Mouse (Mus musculus) limb, embryonic 13.5 days (tissue): ENCODE results near the gene Foxp4. TPM values are rescaled to one million over a fixed set of nuclear protein-coding genes. Genes with fewer than 3 reads are reported as not detected.

ENCODE experiments used
- ATAC-seq: fragments of 200-750 bp; cut with Nextera tagmentation; 2 replicates; pipeline ENCODE4 v1.8.0; 2017; ENCODE audit warnings: low read depth, moderate number of reproducible peaks, moderate TSS enrichment; ENCODE audit not compliant: low FRiP score
- H3K27ac ChIP-seq: fragments of 300-500 bp; sonication (generic); 2 replicates; pipeline ENCODE4 v1.5.1; 2015; ENCODE audit warnings: inconsistent platforms, mild to moderate bottlenecking, moderate library complexity
- H3K27me3 ChIP-seq: fragments of 300-500 bp; sonication (generic); 2 replicates; pipeline ENCODE4 v1.6.1; 2015; ENCODE audit warnings: mild to moderate bottlenecking, inconsistent platforms
- H3K36me3 ChIP-seq: fragments of 300-500 bp; sonication (generic); 2 replicates; pipeline ENCODE4 v1.6.1; 2015; ENCODE audit warnings: inconsistent platforms, mild to moderate bottlenecking, moderate library complexity
- H3K4me1 ChIP-seq: fragments of 300-500 bp; sonication (generic); 2 replicates; pipeline ENCODE4 v1.6.1; 2015; ENCODE audit warnings: inconsistent platforms
- H3K4me2 ChIP-seq: fragments of 300-500 bp; sonication (generic); replicated peaks from 2 replicates; pipeline ENCODE4 v1.6.1; 2015; ENCODE audit warnings: inconsistent platforms, mild to moderate bottlenecking, moderate library complexity
- H3K4me3 ChIP-seq: fragments of 300-500 bp; sonication (generic); 2 replicates; pipeline ENCODE4 v1.5.1; 2015; ENCODE audit warnings: moderate library complexity, mild to moderate bottlenecking, inconsistent platforms
- H3K9ac ChIP-seq: fragments of 300-500 bp; sonication (generic); 2 replicates; pipeline ENCODE4 v1.6.1; 2015; ENCODE audit warnings: mild to moderate bottlenecking, inconsistent platforms
- H3K9me3 ChIP-seq: fragments of 300-500 bp; sonication (generic); 2 replicates; pipeline ENCODE4 v1.6.1; 2016; ENCODE audit warnings: inconsistent platforms
- WGBS: fragments of 180-500 bp; shearing (Covaris S2); methylation state at CpG from one replicate; pipeline ENCODE4 v1.1.7; 2015; 5-methylcytosine and 5-hydroxymethylcytosine counted together
- polyA plus RNA-seq: library from polyadenylated mRNA; unstranded; fragments of >200 nt; fragmentation: Nextera tagmentation; extraction: Ambion mirVana; gene quantifications from 2 replicates; pipeline ENCODE4 v1.2.1, GENCODE M21; 2015

The Foxp4 gene
- polyA plus RNA-seq, 1 experiment from 2014 or later = 30.2 TPM

DNA sequence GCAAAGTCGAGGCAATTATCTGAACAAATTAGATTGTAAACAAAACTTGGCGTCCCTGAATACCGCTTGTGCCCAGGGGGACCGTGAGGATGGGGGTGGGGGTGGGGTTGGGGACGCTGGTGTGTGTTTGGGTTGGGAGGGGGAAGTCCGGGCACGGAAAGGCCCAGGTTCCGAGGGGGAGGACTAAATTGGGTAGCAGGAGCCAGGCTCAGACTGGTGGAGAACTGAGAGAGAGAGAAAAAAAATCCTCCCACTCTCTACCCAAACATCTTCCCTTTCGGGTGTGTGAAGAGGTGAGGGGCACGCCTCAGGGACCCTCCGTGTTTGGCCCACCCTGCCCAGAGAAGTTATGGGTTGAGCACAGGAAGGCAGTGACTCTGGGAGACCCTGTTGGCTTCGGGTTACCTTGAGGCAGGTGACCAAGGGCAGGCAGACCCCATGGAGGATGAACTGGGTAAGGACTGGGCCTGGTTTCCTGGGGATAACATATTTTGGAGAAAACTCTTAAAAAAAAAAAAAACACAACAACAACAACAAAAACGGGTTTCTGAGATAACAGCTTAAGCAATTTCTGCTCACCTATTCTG is 988 bp upstream of the Foxp4 start:
- Histone ChIP-seq H3K4me1 (peaks cover 39% of the 10 kb centered on the region), H3K27ac (peak overlapping the region; percentile 96), H3K9ac (peak overlapping the region; percentile 96), H3K36me3 (peaks cover 3% of the 10 kb centered on the region; the same call in 1 of the 2 replicates), H3K27me3 (0 out of 2 replicates have a peak, but pooled peaks cover 5% of the 10 kb centered on the region), H3K4me2 (peak overlapping the region; percentile 82), H3K4me3 (peak overlapping the region; percentile 87), H3K9me3 (no peaks in the 10 kb centered on the region)
- ATAC-seq = no peak
- WGBS = 4% methylated on average over 13 of the region's 13 CpGs

- Histone ChIP-seq H3K27ac (peak overlapping the region; percentile 96), H3K4me3 (peak overlapping the region; percentile 87), H3K4me1 (peaks cover 55% of the 10 kb centered on the region), H3K9me3 (no peaks in the 10 kb centered on the region), H3K9ac (peak overlapping the region; percentile 96), H3K27me3 (0 out of 2 replicates have a peak, but pooled peaks cover 5% of the 10 kb centered on the region), H3K36me3 (peaks cover 19% of the 10 kb centered on the region), H3K4me2 (peak overlapping the region; percentile 82)
- whole genome bisulfite sequencing = under 1% methylated on average over 62 of the region's 65 CpGs
- peak; percentile 16 for ATAC-seq
Observed at GRCm38 (mm10) chr17:47923678-47924382, 615 bp downstream of the Foxp4 start.

GRCm38 (mm10) chr17:47923011-47923677 is 1.3 kb downstream of the Foxp4 start:
- Histone ChIP-seq H3K27ac (peak overlapping the region; percentile 96), H3K9me3 (no peaks in the 10 kb centered on the region), H3K4me3 (peak overlapping the region; percentile 87), H3K36me3 (peaks cover 24% of the 10 kb centered on the region), H3K4me1 (peaks cover 60% of the 10 kb centered on the region), H3K9ac (peak overlapping the region; percentile 96), H3K4me2 (peak overlapping the region; percentile 82), H3K27me3 (0 out of 2 replicates have a peak, but pooled peaks cover 5% of the 10 kb centered on the region)
- under 1% methylated on average over 28 of the region's 28 CpGs for WGBS
- no peak for ATAC-seq

GRCm38 (mm10) chr17:47922579-47922978 is 1.9 kb downstream of the Foxp4 start:
- peaks cover 66% of the 10 kb centered on the region for H3K4me1 ChIP-seq
- whole genome bisulfite sequencing = under 1% methylated on average over 24 of the region's 24 CpGs
- no peak overlapping the region for H3K27ac ChIP-seq
- H3K27me3 ChIP-seq = 0 out of 2 replicates have a peak, but pooled peaks cover 5% of the 10 kb centered on the region
- peak overlapping the region; percentile 82 for H3K4me2 ChIP-seq
- H3K9ac ChIP-seq = peak overlapping the region; percentile 96
- no peak for ATAC-seq
- peak overlapping the region; percentile 87 for H3K4me3 ChIP-seq
- H3K36me3 ChIP-seq = peaks cover 29% of the 10 kb centered on the region
- H3K9me3 ChIP-seq = no peaks in the 10 kb centered on the region

DNA sequence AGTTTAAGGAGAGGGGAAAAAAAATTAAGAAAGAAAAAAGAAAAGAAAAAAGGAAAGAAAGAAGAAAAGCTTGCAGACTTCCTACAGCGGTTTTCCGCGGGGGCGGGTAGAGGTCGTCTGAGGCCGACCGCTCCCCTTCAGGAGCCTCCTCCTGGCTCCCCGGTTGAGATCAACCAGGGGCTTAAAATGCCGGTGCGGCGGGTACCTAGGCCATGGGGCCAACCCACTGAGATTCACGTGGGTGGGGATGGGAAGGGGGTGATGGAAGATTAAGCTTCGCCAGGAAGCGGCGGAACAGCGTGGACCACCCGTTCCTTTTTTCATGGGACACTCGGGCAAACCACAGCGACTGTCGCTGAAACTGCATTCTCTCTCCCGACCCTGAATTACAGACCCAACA is 2.3 kb downstream of the Foxp4 start:
- Histone ChIP-seq H3K4me2 (peak overlapping the region; percentile 82), H3K4me3 (peak overlapping the region; percentile 87), H3K4me1 (peaks cover 69% of the 10 kb centered on the region), H3K36me3 (peaks cover 31% of the 10 kb centered on the region), H3K9me3 (no peaks in the 10 kb centered on the region), H3K9ac (peak overlapping the region; percentile 96), H3K27me3 (0 out of 2 replicates have a peak, but pooled peaks cover 5% of the 10 kb centered on the region), H3K27ac (no peak overlapping the region)
- 3% methylated on average over 21 of the region's 21 CpGs for WGBS
- ATAC-seq = no peak

- H3K36me3 ChIP-seq = peaks cover 39% of the 10 kb centered on the region
- peak overlapping the region; percentile 96 for H3K9ac ChIP-seq
- no peak overlapping the region for H3K27ac ChIP-seq
- WGBS = 37% methylated on average over 4 of the region's 4 CpGs
- ATAC-seq = no peak
- peak overlapping the region; percentile 82 for H3K4me2 ChIP-seq
- no peaks in the 10 kb centered on the region for H3K9me3 ChIP-seq
- 0 out of 2 replicates have a peak, but pooled peaks cover 5% of the 10 kb centered on the region for H3K27me3 ChIP-seq
- H3K4me1 ChIP-seq = peaks cover 71% of the 10 kb centered on the region
- H3K4me3 ChIP-seq = peak overlapping the region; percentile 87
Observed at GRCm38 (mm10) chr17:47921136-47921665, 3.2 kb downstream of the Foxp4 start.

DNA sequence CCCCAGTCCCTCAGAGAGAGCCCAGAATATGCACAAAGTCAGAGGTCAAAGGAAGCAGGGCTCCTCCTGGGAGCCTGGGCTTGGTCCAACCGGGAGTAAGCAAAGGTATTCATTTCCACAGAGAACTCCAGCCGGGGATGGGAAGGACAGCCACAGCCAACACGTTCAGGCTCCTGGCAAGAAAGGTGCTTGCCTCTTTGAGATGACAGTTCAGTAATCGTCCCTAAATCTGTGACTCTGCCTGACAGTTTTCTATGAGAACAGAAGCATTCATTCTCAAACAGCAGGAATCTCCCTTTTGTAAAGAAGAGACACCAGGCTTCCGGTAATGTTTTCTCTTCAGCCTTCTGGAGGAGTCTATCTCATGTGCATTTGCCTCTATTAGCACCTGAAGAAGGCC is 4.6 kb downstream of the Foxp4 start:
- 50% methylated on average over 5 of the region's 5 CpGs for WGBS
- peak overlapping the region; percentile 82 for H3K4me2 ChIP-seq

DNA sequence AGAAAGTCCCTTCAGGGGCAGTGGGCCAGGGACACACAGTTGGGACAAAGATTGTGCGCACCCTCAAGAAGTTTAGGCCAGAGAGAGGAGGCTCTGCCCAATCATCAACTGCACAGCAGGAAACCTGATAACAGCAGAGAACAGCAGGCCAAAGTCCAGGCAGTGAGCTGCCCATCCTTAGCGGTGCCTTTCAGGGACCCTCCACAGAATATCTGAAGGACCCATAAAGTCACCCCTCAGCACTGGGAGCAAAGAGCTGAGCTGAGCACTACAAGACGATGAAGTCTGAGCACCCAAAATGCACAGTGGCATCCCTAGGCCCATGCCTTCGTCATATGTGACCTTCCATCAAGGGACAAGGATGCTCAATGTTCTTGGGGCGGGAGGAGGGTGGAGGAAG is 6.5 kb downstream of the Foxp4 start:
- H3K9me3 ChIP-seq = no peaks in the 10 kb centered on the region
- no peak overlapping the region for H3K4me2 ChIP-seq
- peaks cover 84% of the 10 kb centered on the region for H3K4me1 ChIP-seq
- peak overlapping the region; percentile 8; the same call in 1 of the 2 replicates for H3K9ac ChIP-seq
- no peak overlapping the region for H3K4me3 ChIP-seq
- no peak overlapping the region for H3K27ac ChIP-seq
- no peak for ATAC-seq
- H3K36me3 ChIP-seq = peaks cover 61% of the 10 kb centered on the region
- 0 out of 2 replicates have a peak, but pooled peaks cover 5% of the 10 kb centered on the region for H3K27me3 ChIP-seq
- WGBS = 90% methylated on average over 5 of the region's 5 CpGs

More for the DNA sequence above, 4.6 kb downstream of the Foxp4 start:
- Histone ChIP-seq H3K4me1 (peaks cover 76% of the 10 kb centered on the region), H3K27ac (no peak overlapping the region), H3K9ac (peak overlapping the region; percentile 54), H3K36me3 (peaks cover 53% of the 10 kb centered on the region), H3K9me3 (no peaks in the 10 kb centered on the region), H3K4me3 (peak overlapping the region; percentile 87), H3K27me3 (0 out of 2 replicates have a peak, but pooled peaks cover 5% of the 10 kb centered on the region)
- no peak for ATAC-seq

- Histone ChIP-seq H3K4me1 (peaks cover 79% of the 10 kb centered on the region), H3K9ac (no peak overlapping the region), H3K36me3 (peaks cover 66% of the 10 kb centered on the region), H3K4me3 (no peak overlapping the region), H3K27ac (no peak overlapping the region), H3K4me2 (no peak overlapping the region), H3K27me3 (0 out of 2 replicates have a peak, but pooled peaks cover 5% of the 10 kb centered on the region), H3K9me3 (no peaks in the 10 kb centered on the region)
- 87% methylated on average over 3 of the region's 3 CpGs for WGBS
- ATAC-seq = no peak
Observed at GRCm38 (mm10) chr17:47917212-47917611, 7.2 kb downstream of the Foxp4 start.

DNA sequence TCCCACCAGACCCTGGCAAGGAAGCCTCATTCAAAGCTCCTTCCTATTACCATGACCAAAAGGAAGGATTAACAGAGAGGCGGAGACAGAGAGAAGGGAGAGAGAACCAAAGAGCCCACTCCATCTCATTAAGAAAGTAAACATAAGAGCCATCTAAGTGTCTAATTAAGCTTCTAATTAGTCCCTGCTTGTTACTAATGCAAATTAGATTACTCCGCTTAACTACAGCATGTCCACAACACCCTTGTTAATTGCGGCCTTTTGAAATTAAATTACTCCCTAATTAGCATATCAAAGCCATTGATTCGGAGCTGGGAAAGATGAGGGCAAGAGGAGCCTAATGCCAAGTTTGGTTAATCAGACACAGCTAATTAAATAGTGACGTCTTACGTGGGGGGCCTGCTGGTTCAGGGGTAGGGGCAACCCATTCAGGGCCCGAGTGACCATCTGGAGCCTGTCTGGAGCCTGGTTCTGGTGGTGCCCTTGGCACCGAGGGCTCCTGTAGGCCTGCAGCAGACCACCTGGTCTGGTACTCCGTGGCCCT is 9.7 kb downstream of the Foxp4 start:
- H3K27ac ChIP-seq = no peak overlapping the region
- 0 out of 2 replicates have a peak overlapping the region, but pooled peaks have one; percentile 25 for H3K9ac ChIP-seq
- no peak for ATAC-seq
- 42% methylated on average over 9 of the region's 9 CpGs for WGBS
- H3K4me2 ChIP-seq = no peak overlapping the region
- H3K4me3 ChIP-seq = no peak overlapping the region
- H3K27me3 ChIP-seq = no peaks in the 10 kb centered on the region
- no peaks in the 10 kb centered on the region for H3K9me3 ChIP-seq
- H3K36me3 ChIP-seq = peaks cover 59% of the 10 kb centered on the region
- H3K4me1 ChIP-seq = peaks cover 75% of the 10 kb centered on the region

- no peak for ATAC-seq
- Histone ChIP-seq H3K9ac (peak overlapping the region; percentile 3; the same call in 1 of the 2 replicates), H3K9me3 (no peaks in the 10 kb centered on the region), H3K36me3 (peaks cover 15% of the 10 kb centered on the region), H3K4me2 (peak overlapping the region; percentile 66), H3K27me3 (no peaks in the 10 kb centered on the region), H3K27ac (no peak overlapping the region), H3K4me1 (peaks cover 72% of the 10 kb centered on the region), H3K4me3 (peak overlapping the region; percentile 32)
- 10% methylated on average over 51 of the region's 51 CpGs for WGBS
Observed at GRCm38 (mm10) chr17:47909091-47910001, 15.1 kb downstream of the Foxp4 start.
